13 mouse cellular contexts compared by ENCODE assay signal in the genomic region with DNA sequence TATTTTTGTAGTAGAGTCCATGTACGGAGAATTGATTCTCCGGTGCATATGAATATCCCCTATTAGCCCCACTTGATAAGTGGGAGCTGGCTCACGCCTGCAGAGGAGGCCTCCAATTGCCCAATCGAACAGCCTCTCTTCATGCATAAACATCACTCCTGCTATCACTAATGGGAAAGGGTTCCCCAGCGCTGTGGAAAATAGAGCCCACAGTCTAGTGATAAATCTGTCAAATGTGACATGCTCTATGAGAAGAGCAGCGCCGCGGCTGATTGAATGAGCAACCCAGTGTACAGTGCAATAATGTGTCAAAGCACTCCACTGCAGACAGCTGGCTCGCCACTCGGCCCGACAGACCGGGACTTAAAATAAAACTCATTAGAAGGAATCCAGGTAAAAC.
DNase-seq lines count a peak whose midpoint lies in the region; ATAC-seq lines count a peak whose summit lies in the region.
"Had no signal": no experiment of that assay in that cellular context is flagged by ENCODE, and none has a peak within 500 bp of the region (broad histone marks: within the 10 kb centered on the region; RNA-seq: fewer than 3 reads in every experiment).

No protein-coding gene starts in this region.

- H3K4me3 ChIP-seq in hindbrain, embryonic 11.5 days (ENCODE audit: low read depth, low read length): no peak overlapping the region
- H3K4me3 ChIP-seq in hindbrain, embryonic 10.5 days: no peak overlapping the region
- no peak overlapping the region for H3K4me3 ChIP-seq in forebrain, embryonic 13.5 days
- no peak overlapping the region for H3K4me3 ChIP-seq in hindbrain, embryonic 15.5 days
- no peak overlapping the region for H3K4me3 ChIP-seq in neural tube, embryonic 13.5 days
- H3K4me3 ChIP-seq: gastrocnemius, adult 2 months; layer of hippocampus, adult 2 months; limb, embryonic 10.5 days had no signal

- 0 out of 2 replicates have a peak overlapping the region, but pooled peaks have one; percentile 7 for H3K4me2 ChIP-seq in hindbrain, embryonic 11.5 days (replicated peaks; ENCODE audit: low read depth, low read length)
- peak overlapping the region; percentile 30; the same call in 1 of the 2 replicates for H3K4me2 ChIP-seq in forebrain, embryonic 13.5 days
- H3K4me2 ChIP-seq in hindbrain, embryonic 15.5 days: peak overlapping the region; percentile 24; the same call in 1 of the 2 replicates
- peak overlapping the region; percentile 6 for H3K4me2 ChIP-seq in neural tube, embryonic 13.5 days

- no peaks in the 10 kb centered on the region for H3K4me1 ChIP-seq in hindbrain, embryonic 11.5 days (replicated peaks; ENCODE audit: control insufficient read depth, insufficient read depth, low read length)
- no peaks in the 10 kb centered on the region; the same call in 1 of the 2 replicates for H3K4me1 ChIP-seq in hindbrain, embryonic 10.5 days (replicated peaks)
- peaks cover 6% of the 10 kb centered on the region for H3K4me1 ChIP-seq in forebrain, embryonic 13.5 days
- H3K4me1 ChIP-seq in hindbrain, embryonic 15.5 days (replicated peaks): peaks cover 6% of the 10 kb centered on the region
- H3K4me1 ChIP-seq in neural tube, embryonic 13.5 days (replicated peaks): peaks cover 12% of the 10 kb centered on the region
- H3K4me1 ChIP-seq: limb, embryonic 10.5 days had no signal

- WGBS in hindbrain, embryonic 11.5 days: 59% methylated on average over 12 of the region's 12 CpGs
- 75% methylated on average over 12 of the region's 12 CpGs for WGBS in hindbrain, embryonic 10.5 days
- WGBS in forebrain, embryonic 13.5 days: 37% methylated on average over 12 of the region's 12 CpGs
- 16% methylated on average over 12 of the region's 12 CpGs for WGBS in hindbrain, embryonic 15.5 days
- WGBS in neural tube, embryonic 13.5 days: 20% methylated on average over 12 of the region's 12 CpGs

- H3K9ac ChIP-seq in hindbrain, embryonic 11.5 days (ENCODE audit: low read depth, low read length): no peak overlapping the region
- no peak overlapping the region for H3K9ac ChIP-seq in forebrain, embryonic 13.5 days
- no peak overlapping the region for H3K9ac ChIP-seq in hindbrain, embryonic 15.5 days
- H3K9ac ChIP-seq in neural tube, embryonic 13.5 days: no peak overlapping the region

- no peaks in the 10 kb centered on the region for H3K36me3 ChIP-seq in hindbrain, embryonic 11.5 days (ENCODE audit: control insufficient read depth, insufficient read depth, low read length)
- H3K36me3 ChIP-seq in hindbrain, embryonic 10.5 days: no peaks in the 10 kb centered on the region
- no peaks in the 10 kb centered on the region for H3K36me3 ChIP-seq in forebrain, embryonic 13.5 days (ENCODE audit: poor library complexity, severe bottlenecking)
- H3K36me3 ChIP-seq in hindbrain, embryonic 15.5 days: no peaks in the 10 kb centered on the region
- H3K36me3 ChIP-seq in neural tube, embryonic 13.5 days: no peaks in the 10 kb centered on the region
- H3K36me3 ChIP-seq: limb, embryonic 10.5 days had no signal

- no peaks in the 10 kb centered on the region for H3K27me3 ChIP-seq in hindbrain, embryonic 11.5 days (ENCODE audit: control insufficient read depth, insufficient read depth, low read length)
- H3K27me3 ChIP-seq in hindbrain, embryonic 10.5 days (ENCODE audit: insufficient read depth, poor library complexity, severe bottlenecking): no peaks in the 10 kb centered on the region; the same call in 1 of the 2 replicates
- H3K27me3 ChIP-seq in forebrain, embryonic 13.5 days: no peaks in the 10 kb centered on the region; the same call in 1 of the 2 replicates
- no peaks in the 10 kb centered on the region for H3K27me3 ChIP-seq in hindbrain, embryonic 15.5 days
- H3K27me3 ChIP-seq in neural tube, embryonic 13.5 days: no peaks in the 10 kb centered on the region

- peak; percentile 30 for DNase-seq in hindbrain, embryonic 11.5 days (ENCODE audit: low spot score)
- no peak for DNase-seq in hindbrain, embryonic 10.5 days (ENCODE audit: low spot score)
- DNase-seq in cerebellum, postnatal 14 days: no peak
- DNase-seq: cerebellum, adult 2 months; gastrocnemius, adult 2 months; lung, adult 18-20 months; thymus, postnatal 25 days had no signal

- H3K9me3 ChIP-seq in hindbrain, embryonic 11.5 days (ENCODE audit: control insufficient read depth, low read length): no peaks in the 10 kb centered on the region
- H3K9me3 ChIP-seq in hindbrain, embryonic 10.5 days: no peaks in the 10 kb centered on the region
- H3K9me3 ChIP-seq in forebrain, embryonic 13.5 days (replicated peaks): no peaks in the 10 kb centered on the region
- H3K9me3 ChIP-seq in hindbrain, embryonic 15.5 days: no peaks in the 10 kb centered on the region
- H3K9me3 ChIP-seq in neural tube, embryonic 13.5 days: no peaks in the 10 kb centered on the region
- H3K9me3 ChIP-seq: limb, embryonic 10.5 days had no signal

- no peak overlapping the region for H3K27ac ChIP-seq in hindbrain, embryonic 11.5 days (ENCODE audit: low read depth, low read length)
- no peak overlapping the region for H3K27ac ChIP-seq in hindbrain, embryonic 10.5 days
- peak overlapping the region; percentile 51 for H3K27ac ChIP-seq in forebrain, embryonic 13.5 days
- peak overlapping the region; percentile 18; the same call in 1 of the 2 replicates for H3K27ac ChIP-seq in hindbrain, embryonic 15.5 days (replicated peaks)
- H3K27ac ChIP-seq in neural tube, embryonic 13.5 days (replicated peaks): peak overlapping the region; percentile 35
- H3K27ac ChIP-seq: gastrocnemius, adult 2 months; layer of hippocampus, adult 2 months; limb, embryonic 10.5 days had no signal

- ATAC-seq in hindbrain, embryonic 11.5 days (ENCODE audit: low FRiP score): peak; percentile 66
- ATAC-seq in forebrain, embryonic 13.5 days: peak; percentile 57; the same call in 1 of the 2 replicates
- ATAC-seq in hindbrain, embryonic 15.5 days (ENCODE audit: low FRiP score, low read depth): peak; percentile 61; the same call in 1 of the 2 replicates
- ATAC-seq in neural tube, embryonic 13.5 days (ENCODE audit: low read depth): peak; percentile 90
- no peak for ATAC-seq in CD4-positive, CD25-positive, alpha-beta regulatory T cell, adult 4 months

Comparison
In these comparisons a context has a peak if more than half of its experiments do, and no peak if none do; other contexts are left out.
1. H3K27ac ChIP-seq: peak in forebrain, embryonic 13.5 days (single experiment), hindbrain, embryonic 15.5 days (single experiment) and neural tube, embryonic 13.5 days (single experiment); none in hindbrain, embryonic 11.5 days (single experiment) and hindbrain, embryonic 10.5 days (single experiment).
2. Peak in every context shown above with its lines, with median percentiles within 50 percentile points of each other: H3K4me2 ChIP-seq.